Mouse (Mus musculus) G1E (cell line): ENCODE results near the gene Gm12166.

Source experiments
- CTCF ChIP-seq: IDR thresholded peaks from 2 replicates; pipeline ENCODE4 v1.5.1; 2012; ENCODE audit warnings: low read depth, low read length, inconsistent platforms, mixed read lengths
- GATA1 ChIP-seq: IDR thresholded peaks from 2 replicates; pipeline ENCODE4 v1.6.1; 2012; ENCODE audit warnings: borderline replicate concordance, low read length, inconsistent platforms, mixed read lengths
- GATA2 ChIP-seq: IDR thresholded peaks from 2 replicates; pipeline ENCODE4 v1.6.1; 2012; ENCODE audit warnings: low read depth, low read length, inconsistent platforms, borderline replicate concordance
- POLR2AphosphoS5 ChIP-seq: IDR thresholded peaks from 2 replicates; pipeline ENCODE4 v1.6.1; 2012; ENCODE audit warnings: low read depth, low read length, inconsistent platforms; ENCODE audit not compliant: insufficient replicate concordance

DNA sequence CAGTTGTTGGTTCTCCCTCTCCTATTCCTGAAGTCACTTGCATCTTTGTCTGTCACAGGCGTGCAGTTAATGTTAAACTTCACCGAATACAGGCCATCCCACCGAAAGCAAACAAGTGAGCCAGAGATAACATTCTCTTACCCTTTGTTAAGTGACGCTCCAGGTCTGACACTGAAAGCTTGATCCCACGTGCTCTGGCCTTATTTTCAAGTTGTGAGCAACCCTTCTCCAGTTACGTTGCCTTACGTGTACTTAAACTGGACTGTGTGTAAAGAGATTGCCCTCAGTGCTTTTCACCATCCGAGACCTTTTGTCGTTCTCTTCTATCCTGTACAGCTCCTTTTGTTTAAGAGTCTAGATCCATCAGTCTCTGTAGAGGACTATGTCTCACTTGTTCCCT lies 5.9 kb upstream of the Gm12166 start:
- TF ChIP-seq CTCF (no peak), POLR2AphosphoS5 (no peak), GATA1 (no peak), GATA2 (no peak)
